Mouse (Mus musculus) cerebellum, postnatal 4 days (tissue): ENCODE results near the gene Fam180a.
A peak's percentile ranks its signal among the peaks of the same experiment; 100 is the strongest.
"Not testable (repeated sequence)": the region's sequence is repeated elsewhere in the genome, so short reads cannot be mapped to it uniquely, and the experiment has no call there.

ENCODE experiments used
- DNase-seq, 2 experiments: peaks; one replicate each; pipeline ENCODE4 v3.0.0; 2022; ENCODE audit warnings: low spot score in 2 of 2, mixed read lengths in 1 of 2

Fam180a gene

GRCm38 (mm10) chr6:35326111-35326515 lies at the start of gene Fam180a:
TSS of gene Fam180a (minus strand) at chr6:35326141.
- no peak for DNase-seq

- no peak for DNase-seq
Observed at GRCm38 (mm10) chr6:35374052-35374451, 48.1 kb upstream of the Fam180a start.

- no peak for DNase-seq
Observed at GRCm38 (mm10) chr6:35370356-35370755, 44.4 kb upstream of the Fam180a start.

- DNase-seq = not testable (repeated sequence)
Observed at GRCm38 (mm10) chr6:35369578-35370282, 43.8 kb upstream of the Fam180a start.

- no peak for DNase-seq
Observed at GRCm38 (mm10) chr6:35362596-35362995, 36.7 kb upstream of the Fam180a start.

- no peak for DNase-seq
Observed at GRCm38 (mm10) chr6:35355320-35355719, 29.4 kb upstream of the Fam180a start.

- DNase-seq = peak in 1 of 2 experiments; percentile 5
Observed at GRCm38 (mm10) chr6:35354622-35354998, 28.7 kb upstream of the Fam180a start.

GRCm38 (mm10) chr6:35353846-35354621 lies 28.1 kb upstream of the Fam180a start:
- no peak for DNase-seq

- no peak for DNase-seq
Observed at GRCm38 (mm10) chr6:35353416-35353815, 27.5 kb upstream of the Fam180a start.

GRCm38 (mm10) chr6:35352867-35353266 lies 26.9 kb upstream of the Fam180a start:
- no peak for DNase-seq

GRCm38 (mm10) chr6:35351826-35352225 lies 25.9 kb upstream of the Fam180a start:
- DNase-seq = no peak

GRCm38 (mm10) chr6:35349784-35350183 lies 23.8 kb upstream of the Fam180a start:
- DNase-seq = no peak

- DNase-seq = no peak
Observed at GRCm38 (mm10) chr6:35338640-35339039, 12.7 kb upstream of the Fam180a start.

GRCm38 (mm10) chr6:35337836-35338235 lies 11.9 kb upstream of the Fam180a start:
- no peak for DNase-seq

GRCm38 (mm10) chr6:35335452-35335851 lies 9.5 kb upstream of the Fam180a start:
- no peak for DNase-seq

GRCm38 (mm10) chr6:35334278-35334677 lies 8.3 kb upstream of the Fam180a start:
- no peak for DNase-seq

GRCm38 (mm10) chr6:35333632-35334031 lies 7.7 kb upstream of the Fam180a start:
- no peak for DNase-seq

- no peak for DNase-seq
Observed at GRCm38 (mm10) chr6:35330834-35331233, 4.9 kb upstream of the Fam180a start.

- no peak for DNase-seq
Observed at GRCm38 (mm10) chr6:35329956-35330355, 4.0 kb upstream of the Fam180a start.

GRCm38 (mm10) chr6:35324306-35324705 lies 1.6 kb downstream of the Fam180a start:
- no peak for DNase-seq

GRCm38 (mm10) chr6:35323046-35323445 lies 2.9 kb downstream of the Fam180a start:
- DNase-seq = no peak

- DNase-seq = no peak
Observed at GRCm38 (mm10) chr6:35321105-35321504, 4.8 kb downstream of the Fam180a start.

- no peak for DNase-seq
Observed at GRCm38 (mm10) chr6:35319850-35320249, 6.1 kb downstream of the Fam180a start.
